Mouse (Mus musculus) kidney, postnatal 14 days (tissue): ENCODE results near the gene 2310022B05Rik.

Experiments used
- DNase-seq: peaks from one replicate; pipeline ENCODE4 v3.0.0; 2022; ENCODE audit warnings: mixed read lengths

The 2310022B05Rik gene

GRCm38 (mm10) chr8:124658415-124658814 lies 4.8 kb downstream of the 2310022B05Rik start:
- DNase-seq: peak; percentile 66

DNA sequence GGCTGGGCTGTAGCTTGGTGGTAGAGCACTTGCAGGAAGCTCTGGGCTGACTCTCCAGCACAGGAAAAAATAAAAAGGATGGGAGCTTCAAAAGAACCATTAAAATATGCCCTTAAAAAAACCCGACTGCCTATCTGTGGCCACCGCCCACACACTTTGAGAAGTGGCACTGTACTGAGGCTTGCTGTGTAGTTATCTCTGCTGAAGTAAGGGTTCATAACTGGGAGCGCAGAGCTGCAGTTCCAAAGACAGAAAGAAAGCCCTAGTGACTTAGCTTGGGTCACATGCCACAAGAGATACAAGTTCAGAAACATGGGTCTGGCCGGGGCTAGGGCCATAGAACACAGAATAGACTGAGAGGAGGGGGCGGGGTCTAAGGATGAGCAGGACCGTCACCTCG lies 5.2 kb downstream of the 2310022B05Rik start:
- DNase-seq: no peak

DNA sequence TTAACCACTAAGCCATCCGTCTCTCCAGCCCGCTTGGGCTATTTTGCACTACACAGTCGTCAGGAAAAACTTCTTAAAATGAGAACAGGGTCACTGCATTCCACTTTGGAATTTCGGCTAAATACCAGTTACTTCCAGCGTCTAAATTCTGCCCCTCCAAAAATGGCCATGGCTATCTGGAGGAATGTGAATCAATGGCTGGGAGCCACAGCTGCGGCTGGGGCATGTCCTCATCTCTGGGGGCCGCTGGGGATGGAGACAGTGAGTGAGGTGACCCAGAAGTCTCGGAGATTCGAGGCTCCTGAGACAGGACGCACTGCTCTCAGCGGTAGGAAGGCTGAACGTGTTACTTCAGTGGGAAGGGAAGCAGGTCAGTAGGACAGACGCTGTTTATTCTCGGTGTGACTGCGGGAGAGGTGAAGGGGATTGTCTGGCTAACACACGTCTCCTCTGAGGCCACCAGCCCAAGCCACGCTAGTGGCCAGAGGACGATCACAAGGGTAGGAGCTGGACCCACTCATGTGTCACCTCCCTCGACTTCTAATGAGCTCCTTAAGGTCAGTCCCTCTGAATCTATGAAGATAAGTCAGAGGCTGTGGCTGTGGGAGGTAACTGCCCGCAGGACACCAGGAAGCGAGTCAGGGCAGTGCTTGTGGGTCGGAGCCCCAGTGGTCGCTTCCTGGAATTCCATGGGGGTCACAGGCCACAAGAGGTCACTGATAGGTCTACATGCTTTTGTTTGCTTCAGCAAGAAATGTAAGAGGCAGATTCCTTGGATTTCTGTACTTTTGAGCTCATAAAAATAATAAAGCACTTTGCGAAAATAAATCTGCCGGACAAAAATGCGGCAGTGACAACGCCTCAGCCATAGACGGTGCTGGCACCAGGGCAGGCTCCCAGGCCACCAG lies 9.3 kb downstream of the 2310022B05Rik start:
- peak; percentile 72 for DNase-seq

GRCm38 (mm10) chr8:124652546-124652945 lies 10.6 kb downstream of the 2310022B05Rik start:
- DNase-seq: peak; percentile 62

DNA sequence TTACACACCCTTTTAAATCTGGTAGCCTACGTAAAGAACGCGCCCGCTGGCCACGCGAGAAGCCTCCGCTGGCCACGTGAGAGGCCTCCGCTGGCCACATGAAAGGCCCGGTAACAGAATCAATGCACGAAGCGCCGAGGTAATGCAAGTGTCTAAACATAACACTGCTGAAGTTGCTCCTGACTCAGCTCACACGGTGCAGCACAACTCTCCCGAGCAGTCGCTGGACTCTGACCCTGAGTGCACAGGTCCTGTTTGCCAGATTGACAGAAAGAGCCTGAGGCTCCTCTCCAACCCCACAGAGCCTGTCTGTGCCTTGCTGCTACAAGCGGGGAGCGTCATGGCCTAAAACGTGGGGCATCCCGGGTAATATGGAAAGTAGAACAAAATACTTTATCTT lies 11.4 kb downstream of the 2310022B05Rik start:
- DNase-seq: no peak

DNA sequence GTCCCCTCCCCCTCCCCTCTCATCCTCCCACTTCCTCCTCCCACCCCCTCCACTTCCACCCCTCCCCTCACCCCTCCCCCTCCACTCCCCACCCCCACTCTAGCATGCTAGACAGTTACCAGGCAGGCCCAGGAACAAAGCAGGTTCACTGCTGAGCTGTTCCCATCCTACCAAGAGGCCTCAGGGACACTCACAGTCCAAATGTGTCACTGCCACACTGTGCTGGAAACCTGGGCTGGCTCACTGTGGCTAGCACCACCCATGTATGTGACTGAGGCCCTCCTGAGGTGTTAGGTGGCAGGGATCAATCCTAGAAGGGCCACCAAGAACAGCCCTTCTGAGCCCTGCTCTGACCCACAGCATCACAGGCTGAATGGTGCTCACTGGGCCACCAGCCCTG lies 14.9 kb downstream of the 2310022B05Rik start:
- no peak for DNase-seq

GRCm38 (mm10) chr8:124643540-124644339 lies 19.4 kb downstream of the 2310022B05Rik start:
- DNase-seq: peak; percentile 77

GRCm38 (mm10) chr8:124641599-124641998 lies 21.6 kb downstream of the 2310022B05Rik start:
- DNase-seq: no peak

DNA sequence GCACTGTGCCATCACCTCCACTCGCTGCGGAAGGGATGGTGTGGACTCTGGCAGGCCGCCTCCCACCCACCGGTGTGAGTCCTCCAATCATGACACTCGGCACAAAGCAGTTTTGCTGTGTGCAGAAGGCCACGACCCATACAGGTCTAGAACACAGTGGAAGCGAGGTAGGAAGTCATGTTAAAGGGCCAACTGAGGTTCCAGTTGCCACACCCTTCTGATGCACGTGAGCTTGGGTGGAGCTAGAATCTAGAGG lies 28.0 kb downstream of the 2310022B05Rik start:
- DNase-seq: no peak

- no peak for DNase-seq
Measured at GRCm38 (mm10) chr8:124634411-124635246, 28.5 kb downstream of the 2310022B05Rik start.

DNA sequence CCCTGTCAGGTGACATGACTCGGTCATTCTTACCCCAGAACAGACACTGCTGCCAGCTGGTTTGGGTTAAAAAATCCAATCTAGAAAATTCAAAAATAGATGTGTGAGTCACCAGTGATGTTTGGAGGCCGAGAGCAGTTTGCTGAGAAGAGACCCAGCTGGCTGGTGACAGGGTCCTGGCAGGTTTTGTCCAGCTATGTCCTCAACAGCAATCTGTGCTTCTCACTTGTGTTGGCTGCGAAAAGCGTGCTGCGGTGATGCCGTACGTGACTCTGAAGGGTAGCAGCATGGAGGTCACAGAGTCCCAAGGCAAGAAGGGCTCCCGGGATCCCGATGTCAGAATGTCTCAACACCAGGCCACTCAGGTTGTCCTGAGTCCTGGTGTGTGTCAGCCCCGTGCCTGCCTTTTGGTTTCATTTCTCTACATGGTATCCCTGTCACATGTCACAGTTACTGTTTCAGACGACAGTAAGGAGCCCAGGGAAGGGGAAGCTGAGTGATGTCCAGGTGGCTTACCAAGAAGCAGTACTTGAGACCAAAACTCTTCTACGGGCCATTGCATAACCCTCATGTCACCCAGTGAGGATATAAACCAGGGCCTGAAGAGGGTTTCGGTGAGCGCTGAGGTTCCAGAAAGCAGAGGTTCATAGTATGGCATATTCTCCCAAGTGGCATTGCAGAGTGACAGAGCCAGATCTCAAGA lies 30.0 kb downstream of the 2310022B05Rik start:
- peak; percentile 84 for DNase-seq

- DNase-seq: no peak
Measured at GRCm38 (mm10) chr8:124631966-124632365, 31.2 kb downstream of the 2310022B05Rik start.

- DNase-seq: no peak
Measured at GRCm38 (mm10) chr8:124630891-124631290, 32.3 kb downstream of the 2310022B05Rik start.

- DNase-seq: peak; percentile 62
Measured at GRCm38 (mm10) chr8:124630489-124630888, 32.7 kb downstream of the 2310022B05Rik start.

DNA sequence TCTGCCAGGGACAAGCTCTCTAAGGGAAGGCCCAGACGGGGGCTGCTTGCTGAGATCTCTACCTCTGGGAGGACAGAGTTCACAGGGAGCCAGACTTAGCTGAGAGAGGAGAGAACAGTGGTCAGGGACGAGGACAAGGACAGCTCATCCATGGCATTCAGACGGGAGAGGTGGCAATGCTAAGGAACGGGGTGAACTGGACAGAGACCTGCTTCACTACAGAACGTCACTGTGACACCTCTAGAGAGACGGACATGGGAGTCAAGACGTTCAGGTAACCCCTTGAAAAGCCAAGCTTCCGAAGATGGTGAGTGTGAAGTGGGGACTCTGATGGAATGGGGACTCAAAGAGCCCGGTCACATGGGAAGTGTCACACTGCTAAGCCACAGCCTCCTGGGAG lies 36.9 kb downstream of the 2310022B05Rik start:
- no peak for DNase-seq

GRCm38 (mm10) chr8:124621255-124621654 lies 41.9 kb downstream of the 2310022B05Rik start:
- DNase-seq: no peak

GRCm38 (mm10) chr8:124618252-124618651 lies 44.9 kb downstream of the 2310022B05Rik start:
- no peak for DNase-seq

DNA sequence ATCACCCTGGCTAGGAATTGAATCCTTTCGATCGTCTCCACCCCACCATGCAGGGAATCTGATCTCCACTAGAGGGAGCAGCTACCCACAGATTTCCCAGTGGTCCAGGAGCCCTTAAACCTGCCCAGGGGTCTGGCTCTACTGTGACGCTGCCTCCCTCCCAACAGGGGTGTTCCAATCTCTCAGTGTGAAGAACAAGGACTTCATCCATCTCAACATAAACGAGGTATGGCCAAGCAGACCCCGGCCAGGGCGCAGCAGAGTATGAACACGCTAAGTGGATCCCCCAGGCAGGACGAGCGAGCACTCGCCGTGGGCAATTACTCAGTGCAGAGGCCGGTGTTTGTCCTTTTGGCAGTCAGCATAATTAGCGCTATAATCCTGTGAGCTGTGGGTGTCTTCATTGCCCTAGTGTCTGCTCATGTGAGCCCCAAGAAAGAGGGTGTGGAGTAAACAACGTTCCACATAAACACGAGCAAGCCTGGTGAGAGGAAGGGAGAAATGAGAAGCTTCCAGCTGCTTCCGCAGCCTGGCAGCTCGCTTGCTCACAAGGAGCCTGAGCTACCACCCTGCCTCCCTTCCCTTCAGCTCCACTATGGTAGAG lies 45.8 kb downstream of the 2310022B05Rik start:
- peak; percentile 83 for DNase-seq

GRCm38 (mm10) chr8:124614325-124614724 lies 48.8 kb downstream of the 2310022B05Rik start:
- no peak for DNase-seq

GRCm38 (mm10) chr8:124608972-124609353 lies 54.2 kb downstream of the 2310022B05Rik start:
- no peak for DNase-seq

GRCm38 (mm10) chr8:124608239-124608971 lies 54.8 kb downstream of the 2310022B05Rik start:
- DNase-seq: no peak
